Mouse (Mus musculus) heart, postnatal 0 days (tissue): Measurements from ENCODE around the gene Mylip.

Experiments used
- CTCF ChIP-seq: IDR thresholded peaks from 2 replicates; pipeline ENCODE4 v1.5.1; 2016; ENCODE audit warnings: antibody characterized with exemption, control low read depth, low read depth
- EP300 ChIP-seq: IDR thresholded peaks from 2 replicates; pipeline ENCODE4 v1.6.1; 2016; ENCODE audit warnings: antibody characterized with exemption, low read depth

- no peak for TF ChIP-seq CTCF
- no peak for TF ChIP-seq EP300
Measured at GRCm38 (mm10) chr13:45404269-45404668, 14.7 kb downstream of the Mylip start.
